Mouse (Mus musculus): ENCODE data around the gene Mto1.

DNA sequence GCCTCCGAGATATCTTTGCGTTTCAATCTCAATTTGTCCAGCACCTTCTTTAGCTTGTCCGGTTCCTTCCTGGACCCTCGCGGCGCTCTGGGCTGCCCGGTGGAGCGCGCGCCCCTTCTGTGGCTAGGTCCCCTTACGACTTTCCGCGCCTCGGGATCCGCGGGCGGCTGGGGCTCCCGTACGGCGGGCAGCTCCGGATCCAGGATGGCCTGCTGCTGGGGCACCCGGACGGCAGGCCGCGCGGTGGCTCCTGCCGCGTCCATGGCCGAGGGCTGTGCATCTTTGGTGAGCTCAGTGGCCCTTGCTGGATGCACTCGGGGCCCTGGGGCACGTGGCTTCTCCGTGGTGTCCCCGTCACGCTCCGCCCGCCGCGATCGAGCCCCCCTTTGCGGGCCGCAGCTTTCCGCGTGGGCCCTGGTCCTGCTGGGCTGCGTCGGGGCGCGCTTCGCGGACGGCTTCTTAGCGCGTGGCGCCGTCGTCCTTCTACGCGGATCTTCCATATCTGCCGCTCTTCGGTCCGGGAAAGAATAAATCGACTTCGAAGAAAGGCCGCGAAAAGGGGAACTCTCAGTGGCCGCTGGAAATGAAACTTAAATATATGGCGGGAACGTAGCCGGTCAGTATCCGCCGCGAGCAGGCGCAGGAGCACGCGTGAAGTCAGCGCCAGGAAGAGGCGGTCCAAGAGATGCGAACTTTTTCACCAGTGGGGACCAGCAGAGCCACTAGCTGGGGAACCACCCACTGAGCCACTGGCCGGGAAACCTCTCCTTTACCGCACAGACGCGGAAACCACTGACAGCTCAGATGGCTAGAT, 5.2 kb upstream of the Mto1 start, which contains the start of gene Cgas:
- TF ChIP-seq CTCF (IDR thresholded peaks at IDR 0.05; ENCODE audit: extremely low read depth, insufficient read depth, low read length) (no peak), POLR2A (IDR thresholded peaks at IDR 0.05; ENCODE audit: extremely low read depth, insufficient read depth, low read length) (no peak)

All from cortical plate, adult 2 months (tissue).